Mouse (Mus musculus) hindbrain, embryonic 14.5 days (tissue): ENCODE data around the gene Hes3. TPM values are rescaled to one million over a fixed set of nuclear protein-coding genes. Genes with fewer than 3 reads are reported as not detected.

Experiments used
- ATAC-seq: fragments of 200-750 bp; cut with Nextera tagmentation; 2 replicates; pipeline ENCODE4 v1.8.0; 2017; ENCODE audit warnings: moderate number of reproducible peaks, mild to moderate bottlenecking, moderate TSS enrichment, moderate library complexity; ENCODE audit not compliant: low FRiP score
- DNase-seq: peaks from one replicate; pipeline ENCODE4 v3.0.0-alpha.2; 2015; ENCODE audit warnings: low spot score
- H3K27ac ChIP-seq: fragments of 300-500 bp; sonication (generic); 2 replicates; pipeline ENCODE4 v1.5.1; 2014; ENCODE audit warnings: mild to moderate bottlenecking, moderate library complexity
- H3K27me3 ChIP-seq: fragments of 300-500 bp; sonication (generic); 2 replicates; pipeline ENCODE4 v1.6.1; 2014; ENCODE audit warnings: mild to moderate bottlenecking, low read length, mixed read lengths; ENCODE audit not compliant: control insufficient read depth, insufficient read depth
- H3K36me3 ChIP-seq: fragments of 300-500 bp; sonication (generic); replicated peaks from 2 replicates; pipeline ENCODE4 v1.6.1; 2014; ENCODE audit not compliant: control insufficient read depth, insufficient read depth
- H3K4me1 ChIP-seq: fragments of 300-500 bp; sonication (generic); replicated peaks from 2 replicates; pipeline ENCODE4 v1.6.1; 2014; ENCODE audit warnings: antibody characterized with exemption, low read length, mixed read lengths; ENCODE audit not compliant: control insufficient read depth, insufficient read depth
- H3K4me2 ChIP-seq: fragments of 300-500 bp; sonication (generic); replicated peaks from 2 replicates; pipeline ENCODE4 v1.6.1; 2014; ENCODE audit warnings: mild to moderate bottlenecking, moderate library complexity
- H3K4me3 ChIP-seq: fragments of 300-500 bp; sonication (generic); replicated peaks from 2 replicates; pipeline ENCODE4 v1.5.1; 2014; ENCODE audit warnings: mild to moderate bottlenecking, low read length
- H3K9ac ChIP-seq: fragments of 300-500 bp; sonication (generic); 2 replicates; pipeline ENCODE4 v1.6.1; 2014
- H3K9me3 ChIP-seq: fragments of 300-500 bp; sonication (generic); 2 replicates; pipeline ENCODE4 v1.6.1; 2016; ENCODE audit warnings: low read length; ENCODE audit not compliant: control insufficient read depth
- WGBS: fragments of 180-500 bp; shearing (Covaris S2); extraction: QIAGEN DNeasy Blood & Tissue Kit; methylation state at CpG from one replicate; pipeline ENCODE4 v1.1.7; 2014; 5-methylcytosine and 5-hydroxymethylcytosine counted together
- polyA plus RNA-seq: library from polyadenylated mRNA; unstranded; fragments of >200 nt; fragmentation: Nextera tagmentation; extraction: Ambion mirVana; gene quantifications from 2 replicates; pipeline ENCODE4 v1.2.1, GENCODE M21; 2014

The Hes3 gene
- polyA plus RNA-seq: 0.24 and 1.2 TPM in 2 replicates

DNA sequence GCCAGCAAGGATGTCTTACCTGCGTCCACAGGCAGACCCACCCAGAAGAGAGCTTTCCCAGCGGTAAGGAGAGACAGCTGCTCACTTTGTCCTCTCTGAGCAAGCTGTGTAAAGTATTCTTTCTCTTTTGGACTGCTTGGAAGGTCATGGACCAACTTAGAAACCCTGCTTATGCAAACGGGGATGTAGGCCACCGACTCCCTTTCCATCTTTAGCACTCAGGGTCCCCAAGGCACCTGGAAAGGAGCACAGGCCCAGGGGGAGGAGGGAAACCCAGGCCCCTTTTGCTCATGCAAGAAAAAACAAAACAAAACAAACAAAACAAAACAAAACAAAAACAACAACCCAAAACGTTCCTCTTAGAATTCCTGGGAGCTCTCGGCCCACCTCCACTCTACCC is at the start of gene Hes3:
TSS of gene Hes3 (minus strand) at position 101 of the 400 bp plus-strand sequence.
- Histone ChIP-seq H3K27me3 (peaks cover 90% of the 10 kb centered on the region), H3K4me3 (peak within 1 kb of the TSS; percentile 16), H3K9me3 (no peaks in the 10 kb centered on the region), H3K4me1 (peaks cover 40% of the 10 kb centered on the region), H3K27ac (no peak within 1 kb of the TSS), H3K9ac (peak within 1 kb of the TSS; percentile 53), H3K4me2 (peak within 1 kb of the TSS; percentile 59), H3K36me3 (no peaks in the 10 kb centered on the region)
- 12% methylated on average over 6 of the region's 6 CpGs for WGBS
- no peak for DNase-seq
- ATAC-seq: no peak

GRCm38 (mm10) chr4:152340584-152341284 is 49.3 kb upstream of the Hes3 start:
- ATAC-seq (no peak), DNase-seq (no peak)
- H3K4me2 ChIP-seq: peak overlapping the region; percentile 93
- peaks cover 5% of the 10 kb centered on the region for H3K36me3 ChIP-seq
- peaks cover 15% of the 10 kb centered on the region for H3K27me3 ChIP-seq
- H3K9me3 ChIP-seq: no peaks in the 10 kb centered on the region
- 0 out of 2 replicates have a peak overlapping the region, but pooled peaks have one; percentile 92 for H3K9ac ChIP-seq
- H3K4me3 ChIP-seq: 0 out of 2 replicates have a peak overlapping the region, but pooled peaks have one; percentile 79
- peaks cover 37% of the 10 kb centered on the region for H3K4me1 ChIP-seq
- 37% methylated on average over 15 of the region's 15 CpGs for WGBS
- no peak overlapping the region for H3K27ac ChIP-seq

DNA sequence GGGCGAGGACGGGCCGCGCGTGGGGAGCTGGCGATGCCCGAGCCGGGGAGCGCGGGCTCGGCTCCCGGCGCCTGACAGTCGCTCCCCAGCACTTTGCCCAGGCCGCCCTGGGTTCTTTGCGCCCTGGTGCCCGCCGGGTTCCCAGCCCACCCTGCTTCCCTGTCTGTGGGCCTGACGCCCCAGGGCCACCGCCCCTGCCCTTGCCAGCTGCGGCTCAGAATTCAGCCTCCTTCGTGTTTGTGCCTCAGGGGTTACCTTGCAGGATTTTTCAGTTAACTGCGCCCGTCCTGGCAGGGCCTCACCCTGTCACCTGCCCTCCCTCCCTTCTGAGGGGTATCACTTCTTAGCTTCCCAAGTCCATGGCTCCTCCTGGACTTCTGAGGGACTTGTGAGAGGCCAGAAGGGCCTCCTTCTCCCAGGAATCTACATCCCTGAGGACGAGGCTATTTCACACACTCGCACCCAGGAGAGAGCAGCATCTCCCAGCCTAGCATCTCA is 47.9 kb upstream of the Hes3 start:
- Histone ChIP-seq H3K27ac (peak overlapping the region; percentile 83), H3K4me3 (peak overlapping the region; percentile 79), H3K36me3 (peaks cover 9% of the 10 kb centered on the region), H3K9ac (peak overlapping the region; percentile 92), H3K9me3 (no peaks in the 10 kb centered on the region), H3K27me3 (peaks cover 15% of the 10 kb centered on the region), H3K4me2 (peak overlapping the region; percentile 93), H3K4me1 (peaks cover 33% of the 10 kb centered on the region)
- WGBS: 0% methylated on average over 16 of the region's 26 CpGs
- no peak for DNase-seq
- ATAC-seq: 0 out of 2 replicates have a peak, but pooled peaks have one; percentile 15

GRCm38 (mm10) chr4:152338419-152339292 is 47.2 kb upstream of the Hes3 start, which contains the start of gene Chd5:
Gene Chd5 (plus strand): TSS chr4:152338651.
- Histone ChIP-seq H3K4me2 (peak within 1 kb of the TSS; percentile 93), H3K36me3 (peaks cover 16% of the 10 kb centered on the region), H3K9me3 (no peaks in the 10 kb centered on the region), H3K4me3 (peak within 1 kb of the TSS; percentile 79), H3K9ac (peak within 1 kb of the TSS; percentile 92), H3K27ac (peak within 1 kb of the TSS; percentile 83), H3K27me3 (peaks cover 15% of the 10 kb centered on the region), H3K4me1 (peaks cover 33% of the 10 kb centered on the region)
- WGBS: under 1% methylated on average over 84 of the region's 120 CpGs
- DNase-seq (peak; percentile 53), ATAC-seq (peak; percentile 49)

DNA sequence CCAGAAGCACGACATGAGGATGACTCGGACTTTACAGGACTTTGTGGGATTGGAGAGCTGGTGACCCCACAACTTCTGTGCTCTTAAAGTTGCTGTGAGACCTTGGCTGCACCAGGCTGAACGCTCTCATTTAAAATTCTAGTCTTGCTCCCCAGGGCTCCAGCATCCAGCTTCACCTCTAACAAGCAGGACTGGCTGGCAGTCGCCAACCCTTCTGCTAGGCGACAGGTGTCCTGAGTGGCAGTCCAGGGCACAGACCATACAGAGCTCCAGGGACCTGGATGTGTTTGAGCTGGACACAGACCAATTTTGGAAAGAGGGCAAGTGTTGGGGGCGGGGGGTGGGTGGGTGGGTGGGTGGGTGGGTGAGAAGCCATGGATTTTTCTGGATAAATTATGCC is 46.3 kb upstream of the Hes3 start:
- Histone ChIP-seq H3K9ac (no peak overlapping the region), H3K27me3 (peaks cover 15% of the 10 kb centered on the region), H3K4me1 (peaks cover 27% of the 10 kb centered on the region), H3K4me2 (no peak overlapping the region), H3K27ac (no peak overlapping the region), H3K9me3 (no peaks in the 10 kb centered on the region), H3K36me3 (peaks cover 25% of the 10 kb centered on the region), H3K4me3 (no peak overlapping the region)
- DNase-seq (no peak), ATAC-seq (no peak)
- WGBS: 13% methylated on average over 6 of the region's 6 CpGs

DNA sequence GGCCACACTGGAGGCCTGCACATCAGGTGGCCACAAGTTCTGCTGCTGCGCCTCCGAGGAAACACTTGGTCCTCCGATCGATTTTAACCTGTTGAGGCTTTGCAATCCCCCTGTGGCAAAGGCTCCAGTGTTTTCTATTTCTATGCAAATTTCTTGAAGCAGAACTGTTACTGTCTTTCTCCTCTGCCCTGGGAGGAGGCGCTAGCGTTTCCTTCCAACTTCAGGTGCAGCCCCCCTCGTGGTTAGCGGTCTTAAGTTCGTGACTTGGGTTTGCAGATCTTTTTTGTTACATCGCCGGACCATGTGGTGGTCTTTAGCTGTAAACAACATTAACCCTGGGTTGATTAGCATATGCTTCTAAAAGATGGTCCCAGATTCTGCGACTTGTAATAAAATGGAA is 42.1 kb upstream of the Hes3 start:
- DNase-seq (no peak), ATAC-seq (no peak)
- WGBS: 94% methylated on average over 12 of the region's 12 CpGs
- Histone ChIP-seq H3K27me3 (no peaks in the 10 kb centered on the region), H3K4me3 (no peak overlapping the region), H3K4me2 (no peak overlapping the region), H3K4me1 (no peaks in the 10 kb centered on the region; the same call in 1 of the 2 replicates), H3K36me3 (peaks cover 66% of the 10 kb centered on the region), H3K9me3 (no peaks in the 10 kb centered on the region), H3K27ac (no peak overlapping the region), H3K9ac (no peak overlapping the region)

GRCm38 (mm10) chr4:152332952-152333351 is 41.5 kb upstream of the Hes3 start:
- no peaks in the 10 kb centered on the region for H3K9me3 ChIP-seq
- WGBS: 30% methylated on average over 2 of the region's 2 CpGs
- H3K27me3 ChIP-seq: no peaks in the 10 kb centered on the region
- H3K4me1 ChIP-seq: no peaks in the 10 kb centered on the region
- H3K27ac ChIP-seq: no peak overlapping the region
- ATAC-seq (peak; percentile 68), DNase-seq (peak; percentile 79)
- no peak overlapping the region for H3K9ac ChIP-seq
- H3K4me2 ChIP-seq: no peak overlapping the region
- peaks cover 71% of the 10 kb centered on the region for H3K36me3 ChIP-seq
- H3K4me3 ChIP-seq: no peak overlapping the region

- H3K9me3 ChIP-seq: no peaks in the 10 kb centered on the region
- H3K4me2 ChIP-seq: no peak overlapping the region
- H3K27ac ChIP-seq: no peak overlapping the region
- 78% methylated on average over 6 of the region's 6 CpGs for WGBS
- no peak overlapping the region for H3K4me3 ChIP-seq
- peaks cover 58% of the 10 kb centered on the region for H3K36me3 ChIP-seq
- peaks cover 12% of the 10 kb centered on the region for H3K4me1 ChIP-seq
- no peak for DNase-seq
- no peak overlapping the region for H3K9ac ChIP-seq
- no peaks in the 10 kb centered on the region for H3K27me3 ChIP-seq
- no peak for ATAC-seq
Observed at GRCm38 (mm10) chr4:152328691-152329090, 37.2 kb upstream of the Hes3 start.

GRCm38 (mm10) chr4:152326543-152326942 is 35.1 kb upstream of the Hes3 start:
- H3K27ac ChIP-seq: no peak overlapping the region
- H3K27me3 ChIP-seq: no peaks in the 10 kb centered on the region
- peak overlapping the region; percentile 97 for H3K4me3 ChIP-seq
- H3K4me2 ChIP-seq: peak overlapping the region; percentile 88
- ATAC-seq (no peak), DNase-seq (no peak)
- 3% methylated on average over 11 of the region's 11 CpGs for WGBS
- peaks cover 36% of the 10 kb centered on the region for H3K36me3 ChIP-seq
- H3K4me1 ChIP-seq: peaks cover 12% of the 10 kb centered on the region
- peak overlapping the region; percentile 95 for H3K9ac ChIP-seq
- no peaks in the 10 kb centered on the region for H3K9me3 ChIP-seq
